Mouse (Mus musculus) C2C12 (cell line): ENCODE measurements around the gene Adam10.

ENCODE experiments used
- CTCF ChIP-seq: IDR thresholded peaks from one replicate; pipeline ENCODE4 v1.5.1; 2011; ENCODE audit not compliant: control insufficient read depth, insufficient read depth, insufficient read length
- MAX ChIP-seq: IDR thresholded peaks from one replicate; pipeline ENCODE4 v1.6.1; 2011; ENCODE audit warnings: mild to moderate bottlenecking, control low read depth
- MYOG ChIP-seq: IDR thresholded peaks from one replicate; pipeline ENCODE4 v1.6.1; 2011; ENCODE audit not compliant: control insufficient read depth, insufficient read length; ENCODE audit errors: extremely low read depth
- USF1 ChIP-seq: IDR thresholded peaks from one replicate; pipeline ENCODE4 v1.6.1; 2011; ENCODE audit warnings: low read depth, mild to moderate bottlenecking, control low read depth, moderate library complexity

DNA sequence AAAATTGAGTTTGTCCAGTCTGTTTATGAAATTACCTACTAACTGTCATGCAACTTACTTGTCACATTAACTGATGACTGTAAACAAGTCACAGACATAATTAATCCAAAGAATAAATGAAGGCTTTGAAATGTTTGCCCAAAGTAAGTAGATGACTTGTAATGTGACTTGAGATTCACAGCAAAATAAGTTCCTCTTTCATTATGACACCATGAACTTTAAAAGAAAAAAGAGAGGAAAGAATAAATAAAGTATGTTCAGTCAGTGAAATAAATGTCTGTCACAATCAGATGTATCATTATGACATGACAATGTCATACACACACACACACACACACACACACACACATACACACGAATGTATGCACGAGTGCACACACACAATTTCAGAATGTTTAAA is 28.5 kb upstream of the Adam10 start:
- TF ChIP-seq CTCF (no peak), USF1 (no peak), MAX (no peak), MYOG (no peak)
